Mouse (Mus musculus) layer of hippocampus, postnatal 25 days (tissue): ENCODE measurements around the gene Olfr56. TPM values are rescaled to one million over a fixed set of nuclear protein-coding genes. Genes with fewer than 3 reads are reported as not detected.
"Not testable (repeated sequence)": the region's sequence is repeated elsewhere in the genome, so short reads cannot be mapped to it uniquely, and the experiment has no call there.

Source experiments
- DNase-seq, 2 experiments: peaks; one replicate each; pipeline ENCODE4 v3.0.0; 2022; ENCODE audit warnings: mixed read lengths in 2 of 2, low spot score in 1 of 2; ENCODE audit errors: extremely low spot score in 1 of 2
- total RNA-seq, 2 experiments: library from RNA; stranded (reverse); gene quantifications; 2 replicates each; pipeline ENCODE4 v1.2.3; 2021

Olfr56 gene
- total RNA-seq = not detected

- not testable (repeated sequence) for DNase-seq
Observed at GRCm38 (mm10) chr11:48978240-48978939, at the start of gene Olfr56. TSS of gene Olfr56 (plus strand) at chr11:48978889.

DNA sequence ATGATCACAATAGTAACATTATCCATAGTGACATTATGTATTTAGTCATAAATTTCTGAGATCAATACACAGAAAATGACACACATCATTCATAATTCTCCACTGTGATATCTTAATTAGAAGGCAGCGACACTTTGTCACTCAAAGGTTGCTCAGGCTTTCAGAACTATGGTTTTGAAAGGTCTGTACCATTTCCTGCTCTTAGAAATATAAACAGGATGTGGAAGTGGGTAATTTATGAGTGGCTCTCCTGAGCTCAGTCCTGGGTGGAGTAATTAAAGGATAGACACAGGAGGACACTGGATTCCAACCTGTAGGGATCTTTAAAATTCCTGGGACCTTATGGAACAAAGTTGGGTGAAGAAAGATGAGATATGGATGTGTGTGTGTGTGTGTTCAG lies 45.3 kb upstream of the Olfr56 start:
- not testable (repeated sequence) for DNase-seq

GRCm38 (mm10) chr11:48933923-48934322 lies 44.8 kb upstream of the Olfr56 start:
- DNase-seq = not testable (repeated sequence)

DNA sequence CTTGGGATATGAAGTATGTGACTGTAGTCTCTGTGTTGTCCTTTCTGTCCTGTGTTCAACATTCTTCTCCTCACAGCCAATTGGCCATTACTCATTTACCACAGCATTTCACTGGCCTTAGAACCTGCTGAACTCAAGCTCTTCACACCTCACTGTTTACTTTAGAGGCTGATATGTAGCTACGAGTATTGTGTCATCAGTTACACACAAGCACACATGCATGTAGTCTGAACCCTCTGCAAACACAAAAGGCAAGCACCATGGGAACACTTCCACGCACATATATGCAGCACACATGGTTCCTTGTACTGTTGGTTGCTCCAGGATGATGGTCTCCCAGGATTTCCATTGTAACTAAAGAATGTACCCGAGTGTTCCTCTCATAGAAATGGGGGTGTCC lies 43.4 kb upstream of the Olfr56 start:
- DNase-seq = not testable (repeated sequence)

DNA sequence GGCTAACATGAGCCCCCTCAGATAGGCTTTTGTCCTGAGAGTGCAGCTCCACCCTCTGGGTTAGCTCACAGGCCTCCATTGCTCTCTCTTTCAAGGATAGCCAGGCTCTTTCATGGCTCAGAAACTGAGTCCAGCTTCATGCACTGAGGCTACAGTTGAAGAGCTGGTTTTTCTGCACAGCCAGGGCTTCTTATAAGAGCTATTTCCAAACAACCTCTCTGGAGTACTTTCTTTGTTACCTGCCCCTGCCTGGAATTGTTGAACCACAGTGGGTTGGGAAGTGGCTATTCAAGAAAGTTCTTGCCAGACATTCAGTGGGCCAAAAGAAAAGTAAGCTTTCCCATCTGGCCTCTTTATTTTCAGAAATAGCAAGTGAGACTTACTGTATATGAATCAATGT lies 39.4 kb upstream of the Olfr56 start:
- DNase-seq = not testable (repeated sequence)

DNA sequence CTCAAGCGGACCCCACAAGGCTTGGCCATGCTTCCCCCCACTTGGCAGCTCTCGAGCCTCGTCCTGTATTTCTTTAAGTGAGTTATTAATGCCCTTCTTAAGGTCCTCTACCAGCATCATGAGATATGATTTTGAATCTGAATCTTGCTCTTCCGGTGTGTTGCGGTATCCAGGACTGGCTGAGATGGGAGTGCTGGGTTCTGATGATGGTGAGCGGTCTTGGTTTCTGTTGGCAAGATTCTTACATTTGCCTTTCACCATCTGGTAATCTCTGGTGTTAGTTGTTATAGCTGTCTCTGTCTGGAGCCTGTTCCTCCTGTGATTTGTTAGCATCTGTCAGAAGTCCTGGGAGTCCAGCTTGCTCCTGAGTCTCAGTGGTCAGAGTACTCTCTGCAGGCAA lies 32.6 kb upstream of the Olfr56 start, which contains the start of gene Psme2b:
Gene Psme2b (minus strand): TSS at position 101 of the 400 bp plus-strand sequence.
- DNase-seq = not testable (repeated sequence)

DNA sequence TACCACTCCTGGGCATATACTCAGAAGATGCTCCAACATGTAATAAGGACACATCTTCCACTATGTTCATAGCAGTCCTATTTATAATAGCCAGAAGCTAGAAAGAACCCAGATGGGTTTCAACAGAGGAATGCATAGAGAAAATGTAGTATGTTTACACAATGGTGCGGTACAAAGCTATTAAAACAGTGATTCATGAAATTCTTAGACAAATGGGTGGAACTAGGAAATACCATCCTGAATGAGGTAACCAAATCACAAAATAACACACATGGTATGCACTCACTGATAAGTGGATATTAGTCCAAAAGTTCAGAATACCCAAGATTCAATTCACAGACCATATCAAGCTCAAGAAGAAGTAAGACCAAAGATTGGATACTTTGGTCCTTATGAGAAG lies 4.0 kb upstream of the Olfr56 start:
- DNase-seq = not testable (repeated sequence)

- DNase-seq = not testable (repeated sequence)
Observed at GRCm38 (mm10) chr11:48979251-48979650, 562 bp downstream of the Olfr56 start, which contains the start of gene 9930111J21Rik1. TSS of gene 9930111J21Rik1 (minus strand) at chr11:48979398.

GRCm38 (mm10) chr11:48980052-48980451 lies 1.4 kb downstream of the Olfr56 start:
- DNase-seq = not testable (repeated sequence)

GRCm38 (mm10) chr11:48982848-48983247 lies 4.2 kb downstream of the Olfr56 start:
- not testable (repeated sequence) for DNase-seq

DNA sequence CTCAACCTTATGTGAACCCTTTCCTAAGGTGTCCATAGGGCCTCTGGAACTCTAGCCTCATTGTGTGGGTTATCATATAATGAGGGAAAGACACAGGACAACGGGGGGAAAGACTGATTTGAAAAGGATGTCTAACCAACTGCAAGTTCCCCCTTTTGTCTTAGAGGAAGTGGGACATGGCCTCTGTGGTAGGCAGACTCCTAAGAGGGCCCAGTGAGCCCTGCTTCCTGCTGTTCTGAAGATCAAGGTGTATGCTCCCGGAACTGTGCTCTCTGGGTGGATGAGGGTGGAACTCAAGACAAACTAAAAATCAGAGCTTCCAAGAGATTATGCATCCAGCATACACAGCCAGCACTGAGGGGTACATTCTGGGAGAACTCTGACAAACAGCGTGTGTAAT lies 9.5 kb downstream of the Olfr56 start:
- not testable (repeated sequence) for DNase-seq

GRCm38 (mm10) chr11:48989981-48990380 lies 11.3 kb downstream of the Olfr56 start:
- DNase-seq = not testable (repeated sequence)

DNA sequence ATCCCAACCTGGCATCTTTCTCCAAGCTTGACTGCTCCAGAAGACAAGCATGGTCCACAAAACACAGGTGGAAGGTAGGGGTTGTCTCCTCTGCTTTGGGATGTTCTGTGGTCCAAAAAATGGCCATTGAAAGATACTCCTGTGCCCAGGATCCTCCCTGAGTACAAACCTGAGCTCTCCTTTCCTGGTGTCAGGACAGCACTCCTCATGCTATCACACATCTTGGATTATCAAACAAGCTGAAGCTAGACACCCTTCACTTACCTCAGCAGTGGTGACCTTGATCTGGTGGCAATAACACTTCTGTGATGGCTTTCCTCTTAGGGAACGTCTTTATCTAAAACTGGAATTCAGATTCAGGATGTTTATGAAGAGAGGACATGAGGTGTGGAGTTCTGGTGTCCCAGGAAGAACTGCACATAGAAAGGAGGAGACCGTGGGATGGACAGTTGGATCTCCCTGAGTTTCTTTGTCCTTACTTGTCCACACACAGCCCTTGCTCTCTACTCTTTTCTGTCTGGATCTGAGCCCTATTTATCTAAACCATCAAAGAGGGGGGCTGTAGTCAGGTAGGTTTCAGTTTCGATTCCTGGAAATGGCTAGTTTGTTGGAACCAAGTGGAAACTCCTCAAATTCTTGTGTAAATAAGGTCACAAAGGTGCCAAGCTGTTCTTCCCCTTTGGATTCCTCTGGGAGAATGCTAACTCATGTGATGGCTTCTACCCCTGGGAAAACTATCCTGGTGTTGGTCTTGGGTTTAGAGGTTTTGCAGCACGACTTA lies 13.2 kb downstream of the Olfr56 start, which contains the start of gene Gm12185:
Gene Gm12185 (minus strand): TSS at position 487 of the 781 bp plus-strand sequence.
- not testable (repeated sequence) for DNase-seq

DNA sequence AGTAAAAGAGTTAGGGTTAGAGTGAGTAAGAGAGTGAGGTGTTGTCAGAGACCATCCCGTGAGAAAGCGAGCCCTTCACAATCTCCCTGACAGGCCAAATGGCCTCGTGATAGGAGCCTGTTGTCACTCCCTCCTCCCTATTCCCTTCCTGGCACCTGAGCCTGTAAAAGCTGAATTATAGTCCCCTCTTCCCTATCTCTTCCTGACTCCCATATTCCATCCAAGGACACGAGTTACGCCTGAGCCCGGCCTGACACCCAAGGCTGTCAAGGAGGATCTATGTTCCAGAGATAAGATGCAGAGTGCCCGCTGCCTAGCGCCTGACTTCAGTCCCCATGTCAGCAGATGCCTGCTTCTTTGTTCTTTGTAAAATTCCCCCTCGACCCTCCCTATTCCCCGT lies 14.6 kb downstream of the Olfr56 start:
- not testable (repeated sequence) for DNase-seq

- not testable (repeated sequence) for DNase-seq
Observed at GRCm38 (mm10) chr11:48994018-48994417, 15.3 kb downstream of the Olfr56 start, which contains the start of gene Tgtp1. TSS of gene Tgtp1 (minus strand) at chr11:48994172.

GRCm38 (mm10) chr11:49000411-49000810 lies 21.7 kb downstream of the Olfr56 start:
- not testable (repeated sequence) for DNase-seq

- DNase-seq = not testable (repeated sequence)
Observed at GRCm38 (mm10) chr11:49006317-49006716, 27.6 kb downstream of the Olfr56 start.

DNA sequence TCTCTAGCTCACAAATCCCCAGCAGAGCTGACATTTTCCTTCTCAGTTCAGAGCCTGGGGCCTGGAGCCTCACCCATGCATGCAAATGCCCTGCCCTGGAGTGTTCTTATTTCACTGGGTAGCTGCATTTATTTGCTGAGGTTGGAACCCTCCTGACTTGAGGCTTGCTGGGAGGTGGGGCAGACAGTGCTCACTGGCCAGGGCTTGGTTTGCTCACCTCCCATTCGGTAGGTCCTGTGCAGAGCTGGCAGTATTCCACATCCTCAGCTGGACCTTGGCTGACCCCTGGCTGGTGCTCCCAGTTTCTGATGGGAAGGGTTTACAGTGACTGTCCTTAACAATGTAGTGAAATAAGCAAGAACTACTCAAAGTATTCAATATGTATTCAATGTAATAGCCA lies 28.1 kb downstream of the Olfr56 start:
- not testable (repeated sequence) for DNase-seq

- DNase-seq = not testable (repeated sequence)
Observed at GRCm38 (mm10) chr11:49012074-49012473, 33.4 kb downstream of the Olfr56 start.

DNA sequence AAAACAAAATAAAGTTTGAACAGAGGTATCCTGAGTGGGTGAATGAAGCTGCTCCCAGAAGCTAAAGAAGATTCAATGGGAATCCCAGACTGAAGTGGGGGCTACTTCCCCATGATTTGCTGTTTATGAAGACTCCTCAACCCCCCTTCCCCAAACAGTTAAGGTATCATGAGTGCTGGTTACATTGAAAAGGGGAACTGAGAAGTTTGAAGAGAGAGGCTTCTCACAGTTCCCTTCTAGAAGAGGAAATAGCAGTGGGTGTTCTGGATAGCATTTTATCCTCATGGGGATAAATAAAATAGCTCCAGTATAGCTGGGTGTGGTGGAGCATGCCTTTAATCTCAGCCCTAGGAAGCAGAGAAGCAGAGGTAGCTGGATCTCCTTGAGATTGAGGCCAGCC lies 71.4 kb downstream of the Olfr56 start:
- DNase-seq = not testable (repeated sequence)
